Mouse (Mus musculus) kidney, adult 18-20 months (tissue): ENCODE measurements around the gene Fbxl20.
A peak's percentile ranks its signal among the peaks of the same experiment; 100 is the strongest.
"Not testable (repeated sequence)": the region's sequence is repeated elsewhere in the genome, so short reads cannot be mapped to it uniquely, and the experiment has no call there.

Experiments
- DNase-seq: peaks from one replicate; pipeline ENCODE4 v3.0.0; 2021

The Fbxl20 gene

DNA sequence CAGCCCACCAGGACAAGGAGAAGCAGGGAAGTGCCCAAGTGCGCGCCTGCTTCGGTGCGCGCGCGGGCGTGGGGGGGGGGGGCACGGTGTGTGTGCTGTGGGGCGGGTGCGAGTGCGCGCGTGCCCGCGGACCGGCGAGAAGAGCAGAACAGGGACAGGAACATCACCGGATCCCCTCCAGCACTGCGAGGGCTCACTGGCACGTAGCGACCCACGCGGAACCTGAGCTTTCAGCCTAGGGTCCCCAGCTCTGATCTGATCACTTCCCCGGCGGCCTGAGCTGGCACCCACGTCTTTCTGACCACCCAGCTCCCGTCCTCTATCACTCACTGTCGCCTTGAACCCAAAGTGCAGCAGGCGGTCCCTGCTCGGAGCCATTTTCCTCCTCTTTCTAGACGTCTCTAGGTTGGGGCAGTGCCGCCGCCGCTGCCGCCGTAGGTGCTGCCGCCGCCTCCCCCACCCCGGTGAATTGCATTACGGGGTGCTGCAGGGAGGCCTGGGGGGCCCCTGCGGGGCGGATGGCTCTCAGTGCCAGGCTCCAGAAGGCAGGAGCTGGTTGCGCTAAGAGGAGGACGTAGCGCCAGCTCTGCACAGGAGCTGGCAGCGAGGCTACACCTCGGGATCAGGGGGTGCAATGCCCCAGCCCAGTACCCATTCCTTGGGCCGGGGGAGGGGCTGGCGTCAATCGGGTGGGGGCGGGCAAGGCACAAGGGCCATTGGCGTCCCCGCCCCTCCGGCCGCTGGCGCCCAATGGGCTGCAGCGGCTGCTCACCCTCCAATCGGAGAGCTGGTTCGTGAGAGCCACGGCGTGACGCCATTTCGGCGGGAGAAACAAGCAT is at the start of gene Fbxl20:
Fbxl20 (minus strand) TSS at position 618 of the 839 bp plus-strand sequence.
- peak; percentile 88 for DNase-seq

GRCm38 (mm10) chr11:98192901-98193805 is 43.0 kb upstream of the Fbxl20 start, which contains the start of gene Med1:
Gene Med1, minus strand, starts transcription at chr11:98193293.
- DNase-seq, result peak; percentile 93

DNA sequence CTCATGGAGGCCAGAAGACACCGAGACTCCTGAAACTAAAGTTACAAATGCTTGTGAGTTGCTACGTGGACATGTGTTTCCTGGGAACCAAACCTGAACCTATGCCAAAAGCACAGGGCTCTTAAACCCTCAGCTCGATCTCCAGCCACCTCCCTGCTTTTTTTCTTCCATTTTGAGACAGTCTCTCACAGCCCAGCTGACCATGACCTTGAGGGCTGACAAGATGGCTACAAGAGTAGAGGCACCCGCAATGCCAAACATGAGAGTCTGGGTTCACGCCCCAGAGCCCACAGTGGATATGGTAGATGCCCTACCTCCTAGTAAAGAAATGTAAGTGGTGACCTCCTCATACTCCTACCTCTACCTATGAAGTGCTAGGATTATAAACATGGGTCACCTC is 40.6 kb upstream of the Fbxl20 start:
- DNase-seq, result no peak

DNA sequence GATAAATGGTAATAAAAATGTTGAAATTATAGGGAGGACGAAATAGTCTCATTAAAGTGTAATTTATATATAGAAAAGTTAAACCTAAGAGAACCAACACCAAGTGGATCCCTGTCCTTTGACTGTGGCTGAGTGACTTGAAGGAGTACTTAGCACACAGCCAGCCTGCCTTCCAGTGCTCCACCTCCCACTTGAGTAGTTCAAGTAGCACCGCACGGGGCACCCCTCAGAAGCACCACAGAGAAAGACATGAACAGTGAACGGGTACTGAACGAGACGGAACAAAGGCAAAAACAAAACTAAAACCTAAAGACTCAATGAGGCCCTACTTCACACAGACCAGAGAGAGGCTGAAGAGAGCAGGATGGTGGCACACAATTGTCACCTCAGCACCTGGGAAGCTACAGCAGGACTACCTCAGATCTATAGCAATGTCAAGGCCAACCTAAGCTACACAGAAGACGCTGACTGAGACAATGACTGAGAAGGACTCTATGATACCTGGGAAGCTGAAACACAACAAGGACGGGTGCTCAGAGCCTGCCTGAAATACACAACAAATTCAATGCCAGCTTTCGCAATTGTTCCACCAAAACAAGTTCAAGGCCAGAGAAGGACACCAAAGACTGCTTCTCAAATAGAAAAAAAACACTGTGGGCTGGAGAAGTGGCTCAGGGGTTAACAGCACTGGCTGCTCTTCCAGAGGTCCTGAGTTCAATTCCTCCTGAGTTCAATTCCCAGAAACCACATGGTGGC is 37.6 kb upstream of the Fbxl20 start:
- no peak for DNase-seq

GRCm38 (mm10) chr11:98182149-98182548 is 31.9 kb upstream of the Fbxl20 start:
- not testable (repeated sequence) for DNase-seq

GRCm38 (mm10) chr11:98168400-98168799 is 18.2 kb upstream of the Fbxl20 start:
- no peak for DNase-seq

GRCm38 (mm10) chr11:98155094-98155493 is 4.9 kb upstream of the Fbxl20 start:
- no peak for DNase-seq

GRCm38 (mm10) chr11:98150625-98151156 is 488 bp upstream of the Fbxl20 start:
- no peak for DNase-seq

DNA sequence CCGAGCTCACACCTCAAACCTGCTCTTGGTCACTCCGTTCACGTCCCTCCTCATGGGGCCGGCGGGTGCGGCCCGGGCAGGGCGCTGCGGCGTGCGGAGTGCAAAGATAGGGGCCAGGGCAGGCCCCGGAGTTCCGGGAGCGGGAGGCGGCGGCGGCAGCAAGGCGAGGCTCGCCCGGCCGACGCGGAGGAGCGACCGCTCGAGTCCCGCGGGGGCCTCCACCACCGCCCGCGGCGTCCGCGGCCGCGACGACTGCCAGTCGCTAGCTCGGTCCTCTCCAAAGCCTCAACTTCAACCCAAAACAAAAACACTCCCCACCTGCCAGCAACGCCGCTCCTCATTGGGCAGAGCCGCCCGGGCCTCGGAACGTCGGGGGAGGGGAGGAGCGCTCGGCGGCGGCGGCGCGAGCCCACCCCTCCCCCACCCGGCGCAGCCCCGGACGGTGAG is 876 bp downstream of the Fbxl20 start:
- peak; percentile 93 for DNase-seq

GRCm38 (mm10) chr11:98148551-98149301 is 1.5 kb downstream of the Fbxl20 start:
- no peak for DNase-seq

DNA sequence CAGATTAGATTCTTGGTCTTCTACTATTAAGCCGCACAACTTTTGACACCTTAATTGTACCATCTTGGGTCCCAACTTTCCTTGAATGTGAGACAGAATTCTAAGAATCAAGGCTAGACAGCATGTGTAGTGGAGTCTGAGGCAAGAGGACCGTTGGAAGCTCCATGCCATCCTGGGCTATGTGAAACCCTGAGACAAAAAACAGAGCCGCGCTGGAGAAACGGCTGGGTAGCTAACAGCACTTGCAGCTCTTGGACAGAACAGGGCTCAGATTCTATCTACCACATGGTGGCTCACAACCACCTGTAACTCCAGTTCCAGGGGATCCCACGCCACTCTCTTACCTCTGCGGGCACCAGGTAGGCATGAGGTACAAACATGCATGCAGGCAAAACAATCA is 4.3 kb downstream of the Fbxl20 start:
- no peak for DNase-seq

DNA sequence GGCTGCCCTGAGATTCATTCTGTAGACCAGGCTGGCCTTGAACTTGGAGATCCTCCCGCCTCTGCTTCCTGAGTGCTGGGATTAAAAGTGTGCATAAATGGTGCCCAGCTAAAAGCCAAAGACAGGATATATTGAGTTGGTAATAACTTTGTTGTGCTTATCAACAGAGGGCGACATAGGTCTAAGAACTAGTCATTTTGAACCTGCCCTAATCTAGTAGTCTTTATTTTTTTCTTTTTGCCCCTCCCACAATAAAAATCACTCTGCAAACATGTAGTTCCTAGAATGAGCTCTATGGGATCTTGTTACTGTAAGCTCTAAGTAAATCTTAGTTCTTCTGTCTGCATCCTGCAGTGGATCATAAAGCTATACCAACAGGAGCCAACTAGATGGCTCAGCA is 7.7 kb downstream of the Fbxl20 start:
- DNase-seq, result no peak

- DNase-seq, result no peak
These were observed 11.3 kb downstream of the Fbxl20 start for GRCm38 (mm10) chr11:98138894-98139293.

GRCm38 (mm10) chr11:98137836-98138235 is 12.4 kb downstream of the Fbxl20 start:
- DNase-seq, result no peak

GRCm38 (mm10) chr11:98134951-98135350 is 15.3 kb downstream of the Fbxl20 start:
- DNase-seq, result no peak

GRCm38 (mm10) chr11:98123424-98123823 is 26.8 kb downstream of the Fbxl20 start:
- DNase-seq, result no peak

DNA sequence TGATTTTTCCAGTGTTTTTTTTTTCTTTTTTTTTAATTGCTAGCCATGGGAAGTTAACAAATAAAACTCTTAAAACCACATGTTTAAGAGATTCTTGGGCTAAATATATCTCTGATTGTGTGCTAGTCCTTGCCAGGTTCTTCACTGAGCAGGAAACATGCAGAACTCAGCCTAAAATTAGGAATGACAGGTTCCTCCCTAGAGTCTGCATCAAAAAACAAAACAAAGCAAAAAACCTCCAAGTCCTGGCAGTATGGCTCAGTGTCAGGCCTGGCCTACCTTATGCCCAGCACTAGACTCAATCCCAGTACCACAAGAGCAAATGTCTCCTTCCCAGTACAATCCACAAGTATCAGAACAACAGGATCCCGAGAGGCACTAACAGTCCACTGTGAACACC is 35.8 kb downstream of the Fbxl20 start:
- no peak for DNase-seq

GRCm38 (mm10) chr11:98113504-98113903 is 36.7 kb downstream of the Fbxl20 start:
- DNase-seq, result no peak

GRCm38 (mm10) chr11:98109706-98110105 is 40.5 kb downstream of the Fbxl20 start:
- no peak for DNase-seq

DNA sequence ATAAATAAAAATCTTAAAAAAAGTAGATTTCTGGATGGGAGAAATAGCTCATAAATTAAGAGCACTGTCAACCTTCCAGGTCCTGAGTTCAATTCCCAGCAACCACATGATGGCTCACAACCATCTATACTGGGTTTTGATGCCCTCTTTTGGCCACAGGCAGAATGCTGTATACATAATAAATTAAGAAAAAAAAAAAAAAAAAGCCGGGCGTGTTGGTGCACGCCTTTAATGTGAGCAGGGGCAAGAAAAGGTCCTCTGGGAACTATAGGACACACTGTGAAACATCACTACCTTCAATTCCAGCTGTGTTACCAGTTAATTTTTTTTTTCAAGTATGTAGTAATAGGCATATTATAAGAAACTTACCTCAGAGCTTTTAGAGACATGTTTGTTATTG is 48.9 kb downstream of the Fbxl20 start:
- no peak for DNase-seq

- DNase-seq, result no peak
These were observed 59.6 kb downstream of the Fbxl20 start for GRCm38 (mm10) chr11:98090583-98090982.

DNA sequence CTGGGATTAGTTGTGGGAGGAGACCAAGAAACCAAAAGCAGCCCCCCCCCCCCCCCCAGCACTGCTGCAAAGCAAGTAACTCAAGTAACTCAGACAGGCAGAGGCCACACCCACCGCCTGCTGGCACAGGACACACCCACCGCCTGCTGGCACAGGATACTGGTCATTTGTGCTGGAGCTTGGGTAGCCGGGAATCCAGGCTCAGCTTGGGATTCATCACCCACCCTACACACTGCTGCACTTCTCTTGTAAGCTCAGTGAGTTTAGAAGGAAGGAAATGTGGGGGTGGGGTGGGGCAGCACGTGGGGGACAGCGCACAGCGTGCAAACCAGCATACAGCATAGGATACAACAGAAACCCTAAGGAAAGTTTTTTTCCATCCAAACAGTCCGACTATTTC is 62.0 kb downstream of the Fbxl20 start:
- DNase-seq, result peak; percentile 27
